Mouse (Mus musculus): ENCODE data around the gene Fam193b.

Gene Fam193b

GRCm38 (mm10) chr13:55494883-55495621, 75.9 kb downstream of the Fam193b start:
- peak; percentile 34 for DNase-seq

DNA sequence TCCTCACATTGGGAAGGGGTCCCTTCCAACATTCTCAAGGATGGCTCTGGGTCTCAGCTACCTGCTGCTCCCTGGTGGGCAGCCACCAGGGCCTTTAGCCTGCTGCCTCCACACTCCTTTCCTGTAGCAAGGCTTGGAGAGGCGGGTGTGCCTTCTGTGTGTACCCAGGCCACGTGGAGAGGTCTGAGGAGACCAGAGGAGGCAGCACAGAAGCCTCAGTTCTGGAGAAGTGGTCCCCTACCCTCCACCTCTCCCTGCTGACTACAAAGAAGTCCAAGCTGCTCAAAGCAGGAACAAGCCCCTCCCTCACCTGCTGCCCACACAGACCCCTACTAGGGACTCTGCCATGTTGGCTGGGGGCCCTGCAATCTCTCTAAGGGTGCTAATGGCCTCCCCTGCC, 76.7 kb downstream of the Fam193b start:
- no peak for DNase-seq

Data from kidney, adult 9 months (tissue).